8 mouse cellular contexts compared by ENCODE assay signal in genomic region chr17:43801595-43802373, GRCm38 (mm10). TPM values are rescaled to one million over a fixed set of nuclear protein-coding genes. Genes with fewer than 3 reads are reported as not detected.
DNase-seq lines count a peak whose midpoint lies in the region; ATAC-seq lines count a peak whose summit lies in the region.

No protein-coding gene starts in this region.

- H3K4me3 ChIP-seq in hindbrain, embryonic 14.5 days (replicated peaks; ENCODE audit: low read length), result peak overlapping the region; percentile 71

- peak overlapping the region; percentile 66 for H3K27ac ChIP-seq in hindbrain, embryonic 14.5 days

- peaks cover 8% of the 10 kb centered on the region; the same call in 1 of the 2 replicates for H3K4me1 ChIP-seq in hindbrain, embryonic 14.5 days (replicated peaks; ENCODE audit: control insufficient read depth, insufficient read depth, low read length)

- intact Hi-C loops in left cerebral cortex, postnatal 10 days (cut with DNase I), result loop anchor here (5.0 kb wide), 2 partner anchors 66 to 99 kb away; no protein-coding TSS in a partner anchor

- under 1% methylated on average over 50 of the region's 55 CpGs for WGBS in hindbrain, embryonic 14.5 days

- H3K9me3 ChIP-seq in hindbrain, embryonic 14.5 days (ENCODE audit: control insufficient read depth, low read length), result no peaks in the 10 kb centered on the region

- H3K36me3 ChIP-seq in hindbrain, embryonic 14.5 days (replicated peaks; ENCODE audit: control insufficient read depth, insufficient read depth), result no peaks in the 10 kb centered on the region

- peak overlapping the region; percentile 84 for H3K9ac ChIP-seq in hindbrain, embryonic 14.5 days

- peak; percentile 58 for ATAC-seq in common myeloid progenitor, adult 5-6 weeks (replicated peaks; ENCODE audit: low read depth, poor library complexity, severe bottlenecking)
- peak; percentile 91 for ATAC-seq in hindbrain, embryonic 14.5 days (ENCODE audit: low FRiP score)
- ATAC-seq in CD4-positive, CD25-positive, alpha-beta regulatory T cell, adult 4 months, result no peak

- H3K4me2 ChIP-seq in hindbrain, embryonic 14.5 days (replicated peaks), result peak overlapping the region; percentile 93

- peak; percentile 49 for DNase-seq in adrenal gland, postnatal 25 days
- DNase-seq in gastrocnemius, adult 8-10 months (ENCODE audit: low spot score in 2 of 2), result peak; percentile 55 to 58
- peak; percentile 60 for DNase-seq in hindbrain, embryonic 14.5 days (ENCODE audit: low spot score)
- peak; percentile 20 to 79 for DNase-seq in left cerebral cortex, postnatal 10 days (ENCODE audit: extremely low spot score in 1 of 2, low spot score in 2 of 2)
- peak; percentile 52 to 70 for DNase-seq in lung, postnatal 4 days
- peak; percentile 58 for DNase-seq in right cerebral cortex, postnatal 14 days

- no peaks in the 10 kb centered on the region; the same call in 1 of the 2 replicates for H3K27me3 ChIP-seq in hindbrain, embryonic 14.5 days (ENCODE audit: control insufficient read depth, insufficient read depth, low read length)

RNA-seq across cellular contexts. Expression of gene Rcan2, which starts 0.6 kb away (rescaled TPM):
- 2.5 and 4.0 TPM in 2 replicates for total RNA-seq in adrenal gland, postnatal 25 days (2021)
- total RNA-seq in common myeloid progenitor, adult 5-6 weeks (2017), result not detected in 2 replicates
- total RNA-seq in gastrocnemius, adult 8-10 months (2022), result 10 to 100 TPM; 40.1 to 55.7 (median 44.0) TPM
- polyA plus RNA-seq in hindbrain, embryonic 14.5 days (2014; fragmentation: Nextera tagmentation; extraction: Ambion mirVana), result 118 and 124 TPM in 2 replicates
- total RNA-seq in left cerebral cortex, postnatal 10 days (2021), result 10 to 100 TPM; 65.5 to 70.4 TPM
- polyA plus RNA-seq in CD4-positive, CD25-positive, alpha-beta regulatory T cell, adult 4 months (2017; shearing (Covaris generic)), result not detected
